Mouse (Mus musculus): ENCODE results near the gene Armc3.

Gene Armc3

GRCm38 (mm10) chr2:19348454-19348853 is 149.4 kb downstream of the Armc3 start:
- no peak for DNase-seq (ENCODE audit: low read depth, low spot score)

- DNase-seq (ENCODE audit: low read depth, low spot score) = no peak
These were observed 151.1 kb downstream of the Armc3 start for GRCm38 (mm10) chr2:19350167-19350566.

DNA sequence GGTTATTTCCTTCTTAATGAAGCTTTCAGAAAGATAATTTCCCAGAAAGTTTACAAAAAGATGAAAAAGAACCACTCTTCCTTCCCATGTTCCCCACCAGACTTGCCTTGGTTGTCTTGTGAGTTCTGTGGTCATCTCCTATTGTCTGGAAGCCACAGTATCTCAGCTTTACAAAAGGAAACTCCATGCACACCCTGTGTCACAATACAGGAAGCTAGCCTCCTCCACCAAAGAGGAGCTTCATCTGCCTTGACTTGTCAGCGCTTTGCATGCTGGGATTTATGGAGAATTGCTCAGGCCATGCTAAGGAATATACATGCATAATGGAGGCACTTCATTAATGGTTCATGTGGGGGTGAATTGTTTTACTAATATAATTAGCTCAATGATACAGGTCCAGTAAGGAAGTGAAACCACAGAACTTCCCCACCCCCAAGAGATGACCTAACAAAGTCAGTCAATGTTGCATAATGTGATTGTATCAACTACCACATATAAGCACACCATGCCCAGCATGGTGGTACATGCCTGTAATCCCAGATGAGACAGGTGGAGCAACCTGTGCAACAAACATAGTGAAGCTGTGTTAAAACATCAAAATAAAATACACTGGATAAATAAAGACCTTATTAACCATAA is 152.6 kb downstream of the Armc3 start:
- DNase-seq (ENCODE audit: low read depth, low spot score) = no peak

GRCm38 (mm10) chr2:19353158-19353557 is 154.1 kb downstream of the Armc3 start:
- DNase-seq (ENCODE audit: low read depth, low spot score) = no peak

Measured in CD4-positive, CD25-positive, alpha-beta regulatory T cell, adult 2 months (primary cell).